Mouse (Mus musculus): ENCODE data around the gene Caln1. TPM values are rescaled to one million over a fixed set of nuclear protein-coding genes. Genes with fewer than 3 reads are reported as not detected.

The Caln1 gene
- total and polyA plus RNA-seq, 3 experiments = not detected

DNA sequence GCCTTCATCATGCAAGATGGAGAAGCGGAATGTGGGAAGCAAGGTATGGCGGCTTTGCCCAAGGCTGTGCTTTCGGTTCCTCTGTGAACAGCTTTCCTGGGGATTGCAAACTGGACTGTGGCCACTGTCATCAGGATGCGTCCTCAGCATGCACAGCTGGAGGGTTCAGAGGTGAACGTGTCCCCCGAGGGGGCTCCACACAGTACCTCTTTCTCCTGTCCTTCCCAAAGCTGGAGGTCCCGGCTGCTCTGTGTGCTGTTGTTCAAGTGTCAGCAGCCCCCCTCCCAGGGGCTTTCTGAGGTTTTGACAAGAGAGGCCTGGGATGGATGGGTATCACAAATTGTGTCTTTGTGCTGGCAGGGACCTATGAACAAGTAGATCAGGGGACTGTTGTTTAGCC lies 17.2 kb downstream of the Caln1 start:
- Histone ChIP-seq H3K4me3 (ENCODE audit: control insufficient read depth in 1 of 2, insufficient read depth in 1 of 2, low read depth in 2 of 2, low read length in 2 of 2) (no peak overlapping the region), H3K9me3 (replicated peaks; ENCODE audit: insufficient read depth, low read length) (no peaks in the 10 kb centered on the region), H3K4me1 (ENCODE audit: control insufficient read depth in 1 of 2, insufficient read depth in 2 of 2, low read length in 2 of 2) (no peaks in the 10 kb centered on the region), H3K79me2 (ENCODE audit: control insufficient read depth, insufficient read depth, low read length, poor library complexity) (no peaks in the 10 kb centered on the region), H3K27me3 (ENCODE audit: control insufficient read depth in 1 of 2, insufficient read depth in 2 of 2, low read length in 2 of 2) (no peaks in the 10 kb centered on the region), H3K27ac (ENCODE audit: control insufficient read depth, low read depth, low read length) (no peak overlapping the region), H3K36me3 (ENCODE audit: control insufficient read depth in 1 of 2, insufficient read depth in 2 of 2, low read length in 2 of 2) (no peaks in the 10 kb centered on the region), H3K9ac (ENCODE audit: control insufficient read depth, low read depth, low read length, poor library complexity, severe bottlenecking) (no peak overlapping the region)
- no peak for DNase-seq (ENCODE audit: low read depth, low spot score)
- TF ChIP-seq NRF1 (IDR thresholded peaks at IDR 0.05; ENCODE audit: insufficient read depth, low read depth, low read length, poor library complexity, severe bottlenecking) (no peak), MXI1 (IDR thresholded peaks at IDR 0.05; ENCODE audit: low read depth, low read length) (no peak)

DNA sequence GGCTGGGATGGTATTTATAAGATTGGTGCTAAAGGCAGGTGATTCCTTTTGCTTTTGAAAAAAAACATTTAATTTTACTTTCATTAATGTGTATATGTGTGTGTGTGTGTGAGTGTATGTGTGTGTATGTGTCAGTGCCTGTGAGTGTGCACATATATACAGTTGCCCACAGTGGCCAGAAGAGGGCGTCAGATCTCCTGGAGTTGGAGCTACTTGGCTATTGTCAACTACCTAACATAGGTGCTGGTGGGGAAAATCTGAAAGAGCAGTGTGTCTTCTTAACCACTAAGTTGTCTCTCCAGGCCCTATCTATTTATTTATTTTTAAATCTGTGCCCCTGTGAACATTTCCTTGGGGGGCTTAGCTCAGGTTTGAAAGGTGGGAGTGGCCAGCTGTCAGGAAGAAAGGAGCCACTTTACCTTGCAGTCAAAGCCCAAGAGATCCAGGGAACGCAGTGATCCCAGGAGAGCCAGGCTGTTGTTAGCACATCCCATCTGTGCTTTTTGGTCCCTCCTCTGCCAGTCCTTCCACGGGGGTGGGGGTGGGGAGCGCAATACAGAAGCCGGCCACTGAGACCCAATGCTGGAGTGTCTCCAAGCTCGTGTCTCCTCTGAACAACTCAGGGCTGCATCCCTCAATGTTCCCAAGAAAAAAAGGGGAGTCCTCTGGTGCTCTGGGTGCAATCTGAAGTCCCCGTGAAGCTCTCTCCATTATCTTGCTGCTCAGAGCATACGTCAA lies 24.5 kb downstream of the Caln1 start:
- no peaks in the 10 kb centered on the region for H3K9me3 ChIP-seq (replicated peaks; ENCODE audit: insufficient read depth, low read length)
- TF ChIP-seq EP300 (IDR thresholded peaks at IDR 0.05; ENCODE audit: low read depth in 1 of 2, low read length in 2 of 2) (no peak), GATA1 (IDR thresholded peaks at IDR 0.05; ENCODE audit: low read depth, low read length) (no peak)
- no peaks in the 10 kb centered on the region for H3K4me1 ChIP-seq (ENCODE audit: control insufficient read depth in 1 of 2, insufficient read depth in 2 of 2, low read length in 2 of 2)
- H3K36me3 ChIP-seq (ENCODE audit: control insufficient read depth in 1 of 2, insufficient read depth in 2 of 2, low read length in 2 of 2) = no peaks in the 10 kb centered on the region
- no peaks in the 10 kb centered on the region for H3K27me3 ChIP-seq (ENCODE audit: control insufficient read depth in 1 of 2, insufficient read depth in 2 of 2, low read length in 2 of 2)
- H3K27ac ChIP-seq (ENCODE audit: control insufficient read depth, low read depth, low read length) = no peak overlapping the region
- H3K9ac ChIP-seq (ENCODE audit: control insufficient read depth, low read depth, low read length, poor library complexity, severe bottlenecking) = no peak overlapping the region
- no peaks in the 10 kb centered on the region; the same call in 1 of the 2 replicates for H3K79me2 ChIP-seq (ENCODE audit: control insufficient read depth, insufficient read depth, low read length, poor library complexity)
- H3K4me3 ChIP-seq (ENCODE audit: control insufficient read depth in 1 of 2, insufficient read depth in 1 of 2, low read depth in 2 of 2, low read length in 2 of 2) = no peak overlapping the region
- no peak for DNase-seq (ENCODE audit: low read depth, low spot score)

DNA sequence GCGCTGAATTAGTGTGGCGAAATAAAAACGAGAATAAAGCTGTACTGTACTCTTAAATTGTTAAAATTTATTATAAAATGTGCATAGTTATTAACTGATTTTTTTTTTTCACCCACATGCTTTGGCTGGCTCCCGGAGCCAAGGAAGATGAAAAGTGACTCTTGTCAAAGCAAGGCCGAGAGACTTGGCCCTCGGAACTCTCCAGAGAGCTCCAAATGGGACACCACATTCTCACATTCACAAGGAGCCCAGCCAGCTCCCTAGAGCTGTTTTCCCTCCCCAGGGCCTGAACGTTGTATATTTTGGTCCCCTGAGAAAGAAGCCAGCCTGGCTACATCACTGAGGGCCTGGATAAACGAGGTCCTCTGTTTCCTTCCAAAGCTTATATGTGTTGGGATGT lies 25.1 kb downstream of the Caln1 start:
- no peaks in the 10 kb centered on the region for H3K27me3 ChIP-seq (ENCODE audit: control insufficient read depth in 1 of 2, insufficient read depth in 2 of 2, low read length in 2 of 2)
- no peaks in the 10 kb centered on the region for H3K9me3 ChIP-seq (replicated peaks; ENCODE audit: insufficient read depth, low read length)
- no peak for TF ChIP-seq E2F4 (IDR thresholded peaks at IDR 0.05; ENCODE audit: borderline replicate concordance, low read depth, low read length)
- TF ChIP-seq ELF1 (IDR thresholded peaks at IDR 0.05; ENCODE audit: low read depth, low read length) = no peak
- TF ChIP-seq MYC (IDR thresholded peaks at IDR 0.05; ENCODE audit: low read depth, low read length) = no peak
- no peak for TF ChIP-seq USF1 (IDR thresholded peaks at IDR 0.05; ENCODE audit: low read depth, low read length)
- TF ChIP-seq ZNF384 (IDR thresholded peaks at IDR 0.05; ENCODE audit: low read depth, low read length) = no peak
- no peak for TF ChIP-seq GATA1 (IDR thresholded peaks at IDR 0.05; ENCODE audit: low read depth, low read length)
- TF ChIP-seq TAL1 (IDR thresholded peaks at IDR 0.05; ENCODE audit: low read length) = no peak
- TF ChIP-seq ZC3H11A (IDR thresholded peaks at IDR 0.05; ENCODE audit: low read depth, low read length) = no peak
- no peak for TF ChIP-seq ETS1 (IDR thresholded peaks at IDR 0.05; ENCODE audit: low read depth, low read length)
- no peak for TF ChIP-seq ZMIZ1 (IDR thresholded peaks at IDR 0.05; ENCODE audit: low read depth, low read length)
- no peak for TF ChIP-seq UBTF (IDR thresholded peaks at IDR 0.05; ENCODE audit: borderline replicate concordance, insufficient read depth, low read depth, low read length)
- TF ChIP-seq MAZ (IDR thresholded peaks at IDR 0.05; ENCODE audit: low read depth, low read length) = no peak
- TF ChIP-seq NRF1 (IDR thresholded peaks at IDR 0.05; ENCODE audit: insufficient read depth, low read depth, low read length, poor library complexity, severe bottlenecking) = no peak
- TF ChIP-seq HCFC1 (IDR thresholded peaks at IDR 0.05; ENCODE audit: low read depth, low read length) = no peak
- TF ChIP-seq TBP (IDR thresholded peaks at IDR 0.05; ENCODE audit: low read depth, low read length) = no peak
- H3K9ac ChIP-seq (ENCODE audit: control insufficient read depth, low read depth, low read length, poor library complexity, severe bottlenecking) = no peak overlapping the region
- H3K79me2 ChIP-seq (ENCODE audit: control insufficient read depth, insufficient read depth, low read length, poor library complexity) = no peaks in the 10 kb centered on the region; the same call in 1 of the 2 replicates
- H3K27ac ChIP-seq (ENCODE audit: control insufficient read depth, low read depth, low read length) = no peak overlapping the region
- DNase-seq (ENCODE audit: low read depth, low spot score) = no peak
- no peak overlapping the region for H3K4me3 ChIP-seq (ENCODE audit: control insufficient read depth in 1 of 2, insufficient read depth in 1 of 2, low read depth in 2 of 2, low read length in 2 of 2)
- no peaks in the 10 kb centered on the region for H3K4me1 ChIP-seq (ENCODE audit: control insufficient read depth in 1 of 2, insufficient read depth in 2 of 2, low read length in 2 of 2)
- H3K36me3 ChIP-seq (ENCODE audit: control insufficient read depth in 1 of 2, insufficient read depth in 2 of 2, low read length in 2 of 2) = no peaks in the 10 kb centered on the region
